Mouse (Mus musculus) liver, postnatal 0 days (tissue): Measurements from ENCODE around the gene Dynlt1f.
"Not testable (repeated sequence)": the region's sequence is repeated elsewhere in the genome, so short reads cannot be mapped to it uniquely, and the experiment has no call there.

Experiments
- CTCF ChIP-seq: sonication (generic); IDR thresholded peaks from 2 replicates; pipeline ENCODE4 v1.5.1; 2016; ENCODE audit warnings: antibody characterized with exemption, low read depth
- EP300 ChIP-seq: IDR thresholded peaks from 2 replicates; pipeline ENCODE4 v1.6.1; 2016; ENCODE audit warnings: antibody characterized with exemption, low read depth, mild to moderate bottlenecking

DNA sequence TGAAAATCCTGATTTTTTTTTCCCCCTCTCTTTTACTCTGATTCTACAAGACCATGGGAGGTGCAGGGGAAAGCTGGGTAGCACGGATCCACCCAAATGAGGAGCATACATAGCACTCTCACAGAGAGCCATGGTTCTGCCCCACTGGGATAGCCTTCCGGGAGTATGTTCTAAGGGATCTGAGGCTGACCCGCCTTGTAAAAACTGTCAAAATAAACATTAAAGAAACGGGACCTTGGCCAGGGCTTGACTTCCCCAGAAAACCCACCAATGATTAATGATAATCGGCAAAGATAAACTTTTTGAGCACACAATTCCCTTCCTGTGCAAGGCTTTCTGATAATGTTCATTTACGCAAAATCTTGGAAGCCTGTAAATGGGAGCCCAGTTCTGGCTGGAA is 4.9 kb upstream of the Dynlt1f start:
- TF ChIP-seq CTCF, EP300: not testable (repeated sequence)
